In genomic region chr4:116070116-116070515, GRCm38 (mm10) we compare ENCODE assay signal across 24 mouse cellular contexts. TPM values are rescaled to one million over a fixed set of nuclear protein-coding genes. Genes with fewer than 3 reads are reported as not detected.
DNase-seq lines count a peak whose midpoint lies in the region; ATAC-seq and TF ChIP-seq lines count a peak whose summit lies in the region.
"Had no signal": no experiment of that assay in that cellular context is flagged by ENCODE, and none has a peak within 500 bp of the region (broad histone marks: within the 10 kb centered on the region; RNA-seq: fewer than 3 reads in every experiment).

No protein-coding gene starts in this region.

- no peaks in the 10 kb centered on the region for H3K27me3 ChIP-seq in heart, adult 2 months (ENCODE audit: control insufficient read depth, insufficient read depth, low read length)
- H3K27me3 ChIP-seq in MEL (ENCODE audit: control insufficient read depth in 1 of 2, insufficient read depth in 2 of 2, low read length in 2 of 2), result no peaks in the 10 kb centered on the region
- H3K27me3 ChIP-seq: embryonic facial prominence, embryonic 12.5 days; embryonic facial prominence, embryonic 15.5 days; forebrain, embryonic 12.5 days; Patski had no signal

- H3K4me1 ChIP-seq in heart, adult 2 months (ENCODE audit: control insufficient read depth, insufficient read depth, low read length), result peaks cover 5% of the 10 kb centered on the region
- H3K4me1 ChIP-seq in MEL (ENCODE audit: control insufficient read depth in 1 of 2, insufficient read depth in 2 of 2, low read length in 2 of 2), result peaks cover 8 to 16% of the 10 kb centered on the region in 2 experiments

- H3K9me3 ChIP-seq in MEL (replicated peaks; ENCODE audit: insufficient read depth, low read length), result no peaks in the 10 kb centered on the region
- H3K9me3 ChIP-seq: embryonic facial prominence, embryonic 12.5 days; embryonic facial prominence, embryonic 15.5 days; forebrain, embryonic 10.5 days; forebrain, embryonic 12.5 days had no signal

- no peaks in the 10 kb centered on the region; the same call in 1 of the 2 replicates for H3K79me2 ChIP-seq in heart, adult 2 months (replicated peaks; ENCODE audit: control insufficient read depth, insufficient read depth, low read length)
- peaks cover 38% of the 10 kb centered on the region for H3K79me2 ChIP-seq in MEL (ENCODE audit: control insufficient read depth, insufficient read depth, low read length, poor library complexity)

- no peak overlapping the region for H3K27ac ChIP-seq in heart, adult 2 months
- no peak overlapping the region for H3K27ac ChIP-seq in MEL (ENCODE audit: control insufficient read depth, low read depth, low read length)
- H3K27ac ChIP-seq: embryonic facial prominence, embryonic 12.5 days; embryonic facial prominence, embryonic 15.5 days; forebrain, embryonic 10.5 days; forebrain, embryonic 12.5 days had no signal

- DNase-seq in heart, adult 11 months, result peak; percentile 40
- DNase-seq in heart, adult 2 months, result no peak
- peak; percentile 33 for DNase-seq in 416B (ENCODE audit: low read depth)
- DNase-seq in MEL (ENCODE audit: low read depth, low spot score), result peak; percentile 77
- DNase-seq: adrenal gland, postnatal 10 days; adrenal gland, postnatal 25 days; B cell, adult 2 months; cerebellum, adult 11 months; cerebellum, adult 18-20 months; cerebellum, adult 8-10 months; cerebellum, adult 9-11 months; cerebellum, postnatal 14 days; cerebellum, postnatal 36 days; embryo, embryonic 11 days had no signal

- H3K36me3 ChIP-seq in heart, adult 2 months (ENCODE audit: control insufficient read depth, insufficient read depth, low read length), result peaks cover 33% of the 10 kb centered on the region
- peaks cover 30 to 31% of the 10 kb centered on the region in 2 experiments for H3K36me3 ChIP-seq in MEL (ENCODE audit: control insufficient read depth in 1 of 2, insufficient read depth in 2 of 2, low read length in 2 of 2)

- no peak overlapping the region for H3K4me3 ChIP-seq in heart, adult 2 months
- H3K4me3 ChIP-seq in MEL (ENCODE audit: control insufficient read depth in 1 of 2, insufficient read depth in 1 of 2, low read depth in 2 of 2, low read length in 2 of 2), result no peak overlapping the region
- H3K4me3 ChIP-seq: embryonic facial prominence, embryonic 12.5 days; embryonic facial prominence, embryonic 15.5 days; erythroblast, embryonic 14.5 days; forebrain, embryonic 10.5 days; forebrain, embryonic 12.5 days had no signal

- no peak for ATAC-seq in CD4-positive, CD25-positive, alpha-beta regulatory T cell, adult 4 months
- ATAC-seq: activated CD4-positive, CD25-positive, alpha-beta regulatory T cell, adult 4 months; forebrain, embryonic 14.5 days; forebrain, embryonic 16.5 days; Patski had no signal

- intact Hi-C loops in heart, adult 2 months (cut with DNase I), result no loop called here

- H3K9ac ChIP-seq in heart, adult 2 months (ENCODE audit: low read depth, low read length), result no peak overlapping the region
- H3K9ac ChIP-seq in MEL (ENCODE audit: control insufficient read depth, low read depth, low read length, poor library complexity, severe bottlenecking), result 0 out of 2 replicates have a peak overlapping the region, but pooled peaks have one; percentile 9
- H3K9ac ChIP-seq: embryonic facial prominence, embryonic 12.5 days; embryonic facial prominence, embryonic 15.5 days; forebrain, embryonic 12.5 days had no signal

- WGBS in heart, adult 2 months, result 30% methylated on average over 6 of the region's 6 CpGs

- no peak for TF ChIP-seq POLR2A in heart, adult 2 months (IDR thresholded peaks at IDR 0.05; ENCODE audit: insufficient read depth, low read depth, low read length)
- TF ChIP-seq POLR2A in MEL (IDR thresholded peaks at IDR 0.05; ENCODE audit: control insufficient read depth in 1 of 2, insufficient read depth in 1 of 2, low read depth in 1 of 2, low read length in 2 of 2, poor library complexity in 1 of 2), result no peak

- no peak for TF ChIP-seq RAD21 in MEL (IDR thresholded peaks at IDR 0.05; ENCODE audit: low read depth, low read length)

- TF ChIP-seq CTCF in heart, adult 2 months (IDR thresholded peaks at IDR 0.05), result no peak
- TF ChIP-seq CTCF in MEL (IDR thresholded peaks at IDR 0.05 in 2 of 3, conservative IDR thresholded peaks at IDR 0.05 in 1 of 3; ENCODE audit: control insufficient read depth in 1 of 3, insufficient read depth in 1 of 3, low read depth in 2 of 3, low read length in 3 of 3, poor library complexity in 1 of 3, severe bottlenecking in 1 of 3), result no peak

- no peak for TF ChIP-seq EP300 in heart, adult 2 months (IDR thresholded peaks at IDR 0.05; ENCODE audit: insufficient read depth, low read depth, low read length)
- TF ChIP-seq EP300 in MEL (IDR thresholded peaks at IDR 0.05; ENCODE audit: low read depth in 1 of 2, low read length in 2 of 2), result no peak

TF ChIP-seq in MEL, 35 proteins besides CTCF, POLR2A, EP300 and RAD21:
- 0 out of 2 replicates have a peak, but pooled peaks have one; percentile 36 for TF ChIP-seq SIN3A (IDR thresholded peaks at IDR 0.05; ENCODE audit: low read length)
- TF ChIP-seq BHLHE40 (IDR thresholded peaks at IDR 0.05; ENCODE audit: borderline replicate concordance, low read depth, low read length), result no peak
- peak; percentile 72 for TF ChIP-seq ELF1 (IDR thresholded peaks at IDR 0.05; ENCODE audit: low read depth, low read length)

RNA-seq across cellular contexts. Expression of gene Uqcrh, which starts 4.8 kb away (rescaled TPM):
- 1,000 to 10,000 TPM; 1,648 to 1,969 TPM for total RNA-seq in heart, adult 2 months (2021)
- polyA plus RNA-seq in heart, adult 2 months (2012; rRNA removed), result 736 and 1,429 TPM in 2 replicates
- total RNA-seq in MEL (2012; rRNA removed), result 444 and 529 TPM in 2 replicates
- polyA plus RNA-seq in MEL (2012; ENCODE audit: insufficient read depth in 1 of 2, insufficient read length in 2 of 2, low read depth in 1 of 2, low replicate concordance in 2 of 2, missing spikeins in 1 of 2), result 100 to 1,000 TPM; 392 to 414 TPM
- polyA plus RNA-seq in CD4-positive, CD25-positive, alpha-beta regulatory T cell, adult 4 months (2017; shearing (Covaris generic)), result 100 to 1,000 TPM; 779 to 910 TPM

RNA-seq across cellular contexts. Expression of gene Lrrc41, which starts 5.0 kb away (rescaled TPM):
- 10 to 100 TPM; 22.0 to 24.9 TPM for total RNA-seq in heart, adult 2 months (2021)
- 27.1 and 32.6 TPM in 2 replicates for polyA plus RNA-seq in heart, adult 2 months (2012; rRNA removed)
- 52.8 and 64.4 TPM in 2 replicates for total RNA-seq in MEL (2012; rRNA removed)
- 10 to 100 TPM in 1 of 2 experiments, not detected in 1; 73.3 TPM for polyA plus RNA-seq in MEL (2012; ENCODE audit: insufficient read depth in 1 of 2, insufficient read length in 2 of 2, low read depth in 1 of 2, low replicate concordance in 2 of 2, missing spikeins in 1 of 2)
- polyA plus RNA-seq in CD4-positive, CD25-positive, alpha-beta regulatory T cell, adult 4 months (2017; shearing (Covaris generic)), result 10 to 100 TPM; 15.7 to 21.8 TPM

RNA-seq across cellular contexts. Expression of gene Nsun4, which starts 16.4 kb away (rescaled TPM):
- total RNA-seq in heart, adult 2 months (2021), result 10 to 100 TPM; 24.3 to 28.4 TPM
- polyA plus RNA-seq in heart, adult 2 months (2012; rRNA removed), result 24.9 and 37.0 TPM in 2 replicates
- 13.6 and 14.9 TPM in 2 replicates for total RNA-seq in MEL (2012; rRNA removed)
- polyA plus RNA-seq in MEL (2012; ENCODE audit: insufficient read depth in 1 of 2, insufficient read length in 2 of 2, low read depth in 1 of 2, low replicate concordance in 2 of 2, missing spikeins in 1 of 2), result 10 to 100 TPM in 1 of 2 experiments, not detected in 1; 11.8 TPM
- 10 to 100 TPM; 24.1 to 32.9 TPM for polyA plus RNA-seq in CD4-positive, CD25-positive, alpha-beta regulatory T cell, adult 4 months (2017; shearing (Covaris generic))

RNA-seq across cellular contexts. Expression of gene Faah, which starts 52.4 kb away (rescaled TPM):
- under 1 TPM; 0.14 to 0.23 TPM for total RNA-seq in heart, adult 2 months (2021)
- 0.53 and 1.4 TPM in 2 replicates for polyA plus RNA-seq in heart, adult 2 months (2012; rRNA removed)
- 7.5 and 10.8 TPM in 2 replicates for total RNA-seq in MEL (2012; rRNA removed)
- polyA plus RNA-seq in MEL (2012; ENCODE audit: insufficient read depth in 1 of 2, insufficient read length in 2 of 2, low read depth in 1 of 2, low replicate concordance in 2 of 2, missing spikeins in 1 of 2), result 10 to 100 TPM in 1 of 2 experiments, not detected in 1; 22.2 TPM
- polyA plus RNA-seq in CD4-positive, CD25-positive, alpha-beta regulatory T cell, adult 4 months (2017; shearing (Covaris generic)), result 10 to 100 TPM; 48.1 to 85.6 TPM

RNA-seq across cellular contexts. Expression of gene Rad54l, which starts 53.4 kb away (rescaled TPM):
- under 1 TPM; 0.21 to 0.43 TPM for total RNA-seq in heart, adult 2 months (2021)
- 0.18 and 0.26 TPM in 2 replicates for polyA plus RNA-seq in heart, adult 2 months (2012; rRNA removed)
- total RNA-seq in MEL (2012; rRNA removed), result 25.0 and 29.4 TPM in 2 replicates
- polyA plus RNA-seq in MEL (2012; ENCODE audit: insufficient read depth in 1 of 2, insufficient read length in 2 of 2, low read depth in 1 of 2, low replicate concordance in 2 of 2, missing spikeins in 1 of 2), result 10 to 100 TPM in 1 of 2 experiments, not detected in 1; 44.0 TPM
- 1 to 10 TPM; 4.8 to 7.8 TPM for polyA plus RNA-seq in CD4-positive, CD25-positive, alpha-beta regulatory T cell, adult 4 months (2017; shearing (Covaris generic))

Comparison
In these comparisons a context has a peak if more than half of its experiments do, and no peak if none do; other contexts are left out.
1. DNase-seq: peak in heart, adult 11 months (single experiment), 416B (single experiment) and MEL (single experiment); none in heart, adult 2 months (0 of 2).